Comparison of ENCODE assay signal across 12 mouse cellular contexts in the genomic region with DNA sequence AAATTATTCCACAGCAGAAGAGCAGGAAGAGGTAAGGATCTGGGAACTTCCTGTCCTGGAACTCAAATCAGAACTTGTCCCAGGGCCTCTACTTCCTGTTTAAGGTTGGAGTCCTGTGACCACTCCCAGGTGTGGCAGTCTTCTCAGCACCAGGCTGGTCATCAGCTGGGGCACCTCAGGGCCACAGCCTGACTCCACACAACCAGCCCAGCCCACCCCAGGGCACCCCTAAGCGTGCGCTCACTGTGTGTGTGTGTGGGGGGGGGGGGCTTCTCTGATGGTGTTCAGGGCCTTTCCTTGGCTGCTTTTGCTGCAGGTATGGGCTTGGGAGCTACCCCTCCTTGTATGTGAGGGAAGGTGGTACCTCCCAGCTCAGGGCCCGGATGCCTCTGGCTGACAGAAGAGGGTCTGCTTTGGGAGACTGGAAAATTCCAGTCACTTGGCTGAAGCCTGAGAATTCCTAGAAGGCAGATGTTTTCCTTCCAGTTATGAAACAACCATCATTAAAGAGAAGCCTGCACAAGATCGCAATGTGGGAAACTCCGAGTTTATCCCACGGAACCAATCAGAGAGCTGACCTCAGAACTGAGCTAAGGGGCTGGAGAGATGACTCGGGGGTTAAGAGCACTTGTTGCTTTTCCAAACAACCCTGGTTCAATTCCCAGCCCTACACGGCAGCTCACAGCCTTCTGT. TPM values are rescaled to one million over a fixed set of nuclear protein-coding genes. Genes with fewer than 3 reads are reported as not detected.
A peak's percentile ranks its signal among the peaks of the same experiment; 100 is the strongest.
DNase-seq lines count a peak whose midpoint lies in the region; ATAC-seq and TF ChIP-seq lines count a peak whose summit lies in the region.
"Had no signal": no experiment of that assay in that cellular context is flagged by ENCODE, and none has a peak within 500 bp of the region (broad histone marks: within the 10 kb centered on the region; RNA-seq: fewer than 3 reads in every experiment).

No protein-coding gene starts in this region.

- WGBS in kidney, postnatal 0 days: 60% methylated on average over 8 of the region's 8 CpGs
- WGBS in midbrain, embryonic 16.5 days: 83% methylated on average over 8 of the region's 8 CpGs

- TF ChIP-seq CTCF in kidney, postnatal 0 days (IDR thresholded peaks at IDR 0.05; ENCODE audit: low read depth): no peak

- peak overlapping the region; percentile 78 for H3K27ac ChIP-seq in kidney, postnatal 0 days
- no peak overlapping the region for H3K27ac ChIP-seq in midbrain, embryonic 16.5 days (ENCODE audit: low read length)
- H3K27ac ChIP-seq: liver, embryonic 13.5 days; neural tube, embryonic 15.5 days had no signal

- H3K4me3 ChIP-seq in kidney, postnatal 0 days (replicated peaks; ENCODE audit: low read depth, low read length): no peak overlapping the region
- no peak overlapping the region for H3K4me3 ChIP-seq in midbrain, embryonic 16.5 days (ENCODE audit: low read depth, low read length)
- H3K4me3 ChIP-seq: liver, embryonic 13.5 days; neural tube, embryonic 15.5 days had no signal

- ATAC-seq in kidney, postnatal 0 days (replicated peaks; ENCODE audit: low FRiP score, low read depth): peak; percentile 31
- no peak for ATAC-seq in midbrain, embryonic 16.5 days
- ATAC-seq: Patski had no signal

- no peaks in the 10 kb centered on the region for H3K9me3 ChIP-seq in kidney, postnatal 0 days (replicated peaks; ENCODE audit: low read length)
- no peaks in the 10 kb centered on the region for H3K9me3 ChIP-seq in midbrain, embryonic 16.5 days (replicated peaks; ENCODE audit: control insufficient read depth, low read length, poor library complexity, severe bottlenecking)
- H3K9me3 ChIP-seq: liver, embryonic 13.5 days; neural tube, embryonic 15.5 days had no signal

- peaks cover 14% of the 10 kb centered on the region for H3K4me1 ChIP-seq in kidney, postnatal 0 days (replicated peaks; ENCODE audit: insufficient read depth, low read length)
- H3K4me1 ChIP-seq in midbrain, embryonic 16.5 days (ENCODE audit: control insufficient read depth, insufficient read depth, low read length): no peaks in the 10 kb centered on the region

- peak; percentile 58 for DNase-seq in NIH3T3 (ENCODE audit: low read depth)
- peak; percentile 79 to 87 for DNase-seq in heart, adult 9 months (ENCODE audit: low spot score in 2 of 2)
- peak; percentile 83 for DNase-seq in kidney, postnatal 0 days (ENCODE audit: low spot score)
- DNase-seq in lung, postnatal 36 days: peak; percentile 65
- no peak for DNase-seq in urinary bladder, postnatal 36 days (ENCODE audit: low spot score in 2 of 2)
- no peak for DNase-seq in thymus, postnatal 36 days
- no peak for DNase-seq in cerebellum, adult 9-10 months
- DNase-seq: cerebellum, postnatal 10 days; liver, embryonic 13.5 days had no signal

- no peaks in the 10 kb centered on the region for H3K27me3 ChIP-seq in kidney, postnatal 0 days (ENCODE audit: insufficient read depth, low read length)
- no peaks in the 10 kb centered on the region; the same call in 1 of the 2 replicates for H3K27me3 ChIP-seq in midbrain, embryonic 16.5 days (ENCODE audit: control insufficient read depth, insufficient read depth, low read depth, low read length)
- H3K27me3 ChIP-seq: liver, embryonic 13.5 days; Patski had no signal

- no peak overlapping the region for H3K4me2 ChIP-seq in kidney, postnatal 0 days (ENCODE audit: low read length)
- no peak overlapping the region for H3K4me2 ChIP-seq in midbrain, embryonic 16.5 days (ENCODE audit: low read length)
- H3K4me2 ChIP-seq: liver, embryonic 13.5 days; neural tube, embryonic 15.5 days had no signal

- no peaks in the 10 kb centered on the region for H3K36me3 ChIP-seq in kidney, postnatal 0 days (ENCODE audit: insufficient read depth, low read length)
- no peaks in the 10 kb centered on the region for H3K36me3 ChIP-seq in midbrain, embryonic 16.5 days (ENCODE audit: control insufficient read depth, insufficient read depth, low read length)
- H3K36me3 ChIP-seq: liver, embryonic 13.5 days; neural tube, embryonic 15.5 days had no signal

- H3K9ac ChIP-seq in kidney, postnatal 0 days (ENCODE audit: low read depth, low read length): no peak overlapping the region
- no peak overlapping the region for H3K9ac ChIP-seq in midbrain, embryonic 16.5 days (ENCODE audit: low read depth, low read length)
- H3K9ac ChIP-seq: liver, embryonic 13.5 days; neural tube, embryonic 15.5 days had no signal

RNA-seq across cellular contexts. Expression of a gene that starts 4.6 kb away (rescaled TPM):
- polyA plus RNA-seq in kidney, postnatal 0 days (2015; fragmentation: Nextera tagmentation; extraction: Ambion mirVana): 117 and 163 TPM in 2 replicates
- 9.0 and 11.1 TPM in 2 replicates for polyA plus RNA-seq in midbrain, embryonic 16.5 days (2015; fragmentation: Nextera tagmentation; extraction: Ambion mirVana)

RNA-seq across cellular contexts. Expression of a gene that starts 15.8 kb away (rescaled TPM):
- polyA plus RNA-seq in kidney, postnatal 0 days (2015; fragmentation: Nextera tagmentation; extraction: Ambion mirVana): 1,203 and 1,251 TPM in 2 replicates
- polyA plus RNA-seq in midbrain, embryonic 16.5 days (2015; fragmentation: Nextera tagmentation; extraction: Ambion mirVana): 118 and 129 TPM in 2 replicates

RNA-seq across cellular contexts. Expression of a gene that starts 15.9 kb away (rescaled TPM):
- 0.45 and 0.68 TPM in 2 replicates for polyA plus RNA-seq in kidney, postnatal 0 days (2015; fragmentation: Nextera tagmentation; extraction: Ambion mirVana)
- not detected in 2 replicates for polyA plus RNA-seq in midbrain, embryonic 16.5 days (2015; fragmentation: Nextera tagmentation; extraction: Ambion mirVana)
- polyA plus RNA-seq: liver, embryonic 13.5 days; neural tube, embryonic 15.5 days had no signal

RNA-seq across cellular contexts. Expression of a gene that starts 21.5 kb away (rescaled TPM):
- polyA plus RNA-seq in kidney, postnatal 0 days (2015; fragmentation: Nextera tagmentation; extraction: Ambion mirVana): 1.5 and 2.2 TPM in 2 replicates
- polyA plus RNA-seq in midbrain, embryonic 16.5 days (2015; fragmentation: Nextera tagmentation; extraction: Ambion mirVana): 0.29 and 1.3 TPM in 2 replicates

RNA-seq across cellular contexts. Expression of a gene that starts 30.4 kb away (rescaled TPM):
- 20.3 and 20.7 TPM in 2 replicates for polyA plus RNA-seq in kidney, postnatal 0 days (2015; fragmentation: Nextera tagmentation; extraction: Ambion mirVana)
- polyA plus RNA-seq in midbrain, embryonic 16.5 days (2015; fragmentation: Nextera tagmentation; extraction: Ambion mirVana): 5.4 and 6.3 TPM in 2 replicates

Comparison
In these comparisons a context has a peak if more than half of its experiments do, and no peak if none do; other contexts are left out.
1. DNase-seq: peak in NIH3T3 (single experiment), heart, adult 9 months (2 of 2), kidney, postnatal 0 days (single experiment) and lung, postnatal 36 days (single experiment); none in urinary bladder, postnatal 36 days (0 of 2), thymus, postnatal 36 days (0 of 2) and cerebellum, adult 9-10 months (single experiment).